Mouse (Mus musculus): Measurements from ENCODE around the gene Sstr2.

The Sstr2 gene

DNA sequence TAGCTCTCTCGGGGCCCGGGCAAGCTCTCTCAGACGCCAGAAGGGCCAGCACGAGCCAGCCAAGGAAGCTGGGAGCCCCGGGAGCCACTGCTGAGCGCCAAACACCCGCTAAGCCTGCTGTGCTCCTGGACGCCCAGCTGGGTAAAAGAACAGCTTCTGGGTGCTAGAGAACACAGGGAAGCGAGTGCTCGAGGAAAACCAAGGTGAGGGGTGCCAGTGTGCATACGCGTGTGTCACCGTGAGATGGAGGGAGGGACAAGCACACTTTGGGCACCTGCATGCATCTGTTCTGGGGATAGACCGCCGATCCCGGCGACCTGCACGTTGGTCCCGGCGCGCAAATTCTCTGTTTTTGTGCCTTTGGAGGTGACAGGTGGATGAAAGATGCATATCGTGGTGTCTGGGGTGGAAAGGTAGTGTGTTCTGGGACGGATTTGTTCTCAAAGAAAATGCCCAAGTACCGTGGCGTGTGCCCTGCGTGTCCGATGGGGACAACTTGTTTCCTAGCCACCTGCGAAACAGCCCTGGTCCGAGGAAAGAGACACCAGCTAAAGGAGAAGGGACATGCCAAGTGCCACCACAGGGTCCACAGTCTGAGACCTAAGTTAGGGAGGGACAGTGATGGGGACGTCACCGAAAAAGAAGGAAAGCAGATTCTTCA, 408 bp downstream of the Sstr2 start:
- no peak for DNase-seq (ENCODE audit: low read depth, low spot score)

DNA sequence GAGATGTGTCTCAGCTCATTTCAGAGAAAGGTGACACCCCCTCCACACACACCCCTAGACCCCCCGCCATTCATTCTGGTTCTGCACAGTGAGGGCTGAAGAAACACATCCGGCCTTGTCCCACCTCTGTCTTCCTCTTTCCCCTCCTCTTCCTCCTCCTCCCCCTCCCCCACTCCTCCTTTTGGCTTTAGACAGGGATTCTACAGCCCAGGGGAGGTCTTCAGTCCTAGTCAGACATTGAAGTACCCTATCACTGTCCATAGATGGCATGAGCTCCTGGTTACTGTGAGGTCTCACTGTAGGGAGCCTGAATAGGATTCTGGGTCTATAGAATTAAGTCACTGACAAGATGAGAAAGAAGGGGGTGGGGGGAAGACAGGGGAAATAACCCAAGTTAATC, 1.9 kb downstream of the Sstr2 start:
- DNase-seq (ENCODE audit: low read depth, low spot score) = no peak

DNA sequence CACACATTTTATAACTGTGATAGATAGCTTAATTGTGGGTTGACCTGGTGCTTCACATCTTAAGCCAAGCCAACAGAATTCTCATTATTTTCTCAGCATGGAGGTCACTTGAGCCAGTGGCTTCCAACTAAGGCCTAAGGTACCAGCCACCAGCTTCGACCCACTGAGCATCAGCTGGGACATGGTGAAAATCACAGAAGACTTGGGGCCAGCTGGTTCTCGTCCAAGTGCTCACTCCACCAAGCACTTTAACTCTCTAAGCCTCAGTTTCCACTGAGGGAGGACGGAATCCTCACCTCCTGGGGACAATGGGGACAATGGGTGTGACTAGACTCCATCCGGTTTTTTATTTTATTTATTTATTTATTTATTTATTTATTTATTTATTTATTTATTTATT, 2.9 kb downstream of the Sstr2 start:
- no peak for DNase-seq (ENCODE audit: low read depth, low spot score)

DNA sequence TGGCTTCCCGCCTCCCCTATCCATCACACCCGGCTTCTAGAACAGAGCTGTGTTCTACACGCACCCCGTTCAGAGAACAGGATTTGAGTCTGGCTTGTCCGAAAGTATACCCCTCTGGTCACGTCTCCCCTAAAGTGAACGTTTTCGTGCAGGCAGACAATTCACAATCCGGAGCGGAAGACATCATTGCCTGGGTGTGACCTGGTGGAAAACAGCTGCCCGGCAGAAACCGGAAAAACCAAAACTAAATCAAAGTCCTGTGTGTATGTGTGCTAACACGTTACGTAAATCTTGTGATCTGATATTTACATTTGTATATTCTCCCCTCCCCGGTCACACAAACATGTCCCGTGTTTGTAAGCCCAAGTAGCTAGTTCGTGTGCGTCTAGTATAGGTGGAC, 6.3 kb downstream of the Sstr2 start:
- DNase-seq (ENCODE audit: low read depth, low spot score) = no peak

DNA sequence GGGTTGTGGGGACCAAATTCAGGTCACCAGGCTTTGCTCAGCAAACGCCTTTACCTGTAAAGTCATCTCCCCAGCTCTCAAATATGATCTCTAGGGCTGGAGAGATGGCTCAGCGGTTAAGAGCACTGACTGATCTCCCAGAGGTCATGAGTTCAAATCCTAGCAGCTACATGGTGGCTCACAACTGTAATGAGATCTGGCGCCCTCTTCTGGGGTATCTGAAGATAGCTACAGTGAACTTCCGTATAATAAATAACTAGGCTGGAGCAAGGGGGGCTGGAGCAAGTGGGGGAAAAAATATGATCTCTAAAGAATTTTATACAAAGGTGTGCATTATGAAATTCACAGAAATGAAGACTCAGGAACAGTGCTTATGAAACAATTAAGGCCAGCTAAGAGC, 8.6 kb downstream of the Sstr2 start:
- peak; percentile 54 for DNase-seq (ENCODE audit: low read depth, low spot score)

DNA sequence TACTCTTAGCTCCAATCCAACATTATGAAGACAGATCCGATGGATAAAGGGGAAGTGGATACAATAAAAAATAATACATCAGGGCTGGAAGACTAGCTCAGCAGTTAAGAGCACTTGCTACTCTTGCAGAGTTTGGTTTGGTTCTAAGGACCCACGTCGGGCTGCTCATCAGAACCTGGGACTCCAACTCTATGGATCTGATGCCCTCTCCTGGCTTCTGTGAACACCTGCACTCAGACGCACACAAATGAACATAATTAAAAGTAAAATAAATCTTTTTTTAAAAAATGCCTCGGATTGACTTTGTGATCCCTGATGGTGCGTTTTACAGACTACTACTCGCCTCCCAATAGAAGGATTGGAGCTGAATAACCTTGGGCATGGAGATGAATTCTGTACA, 11.5 kb downstream of the Sstr2 start:
- DNase-seq (ENCODE audit: low read depth, low spot score) = peak; percentile 53

DNA sequence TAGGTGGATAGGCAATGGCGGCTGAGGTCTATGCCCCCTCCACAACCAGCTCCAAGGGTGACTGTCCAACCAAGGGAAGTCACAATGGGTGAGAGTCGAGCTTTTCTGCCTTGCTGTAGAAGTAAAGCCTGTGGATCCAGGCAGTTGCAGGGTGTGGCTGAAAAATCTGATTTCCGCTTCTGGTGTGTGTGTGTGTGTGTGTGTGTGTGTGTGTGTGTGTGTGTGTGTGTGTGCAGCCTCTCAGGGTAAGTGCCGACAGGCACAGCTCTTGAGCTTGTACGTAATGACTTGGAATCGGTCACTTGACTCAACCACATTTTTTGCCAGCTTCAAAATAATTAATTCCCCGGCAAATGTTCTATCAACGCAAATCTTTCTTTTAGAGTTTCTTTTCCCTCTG, 12.2 kb downstream of the Sstr2 start:
- no peak for DNase-seq (ENCODE audit: low read depth, low spot score)

DNA sequence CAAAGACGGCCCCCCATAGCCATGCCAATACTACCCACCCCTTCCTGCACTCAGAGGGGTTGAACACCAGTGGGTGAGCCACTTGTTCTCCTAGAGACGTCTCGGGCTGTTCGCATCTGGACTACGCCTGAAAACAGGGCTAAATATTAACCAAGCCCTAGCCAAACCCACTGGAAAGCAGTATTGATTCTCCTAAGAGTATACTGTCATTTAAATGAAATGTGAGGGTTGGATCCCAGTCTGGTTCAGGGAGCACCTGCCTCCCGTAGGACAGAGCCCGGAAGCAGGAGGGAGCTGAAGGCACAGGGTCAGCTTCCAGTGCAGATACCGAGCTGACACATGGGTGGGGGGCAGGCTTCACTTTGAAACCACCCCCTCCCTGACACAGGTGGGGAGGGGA, 12.7 kb downstream of the Sstr2 start:
- no peak for DNase-seq (ENCODE audit: low read depth, low spot score)

DNA sequence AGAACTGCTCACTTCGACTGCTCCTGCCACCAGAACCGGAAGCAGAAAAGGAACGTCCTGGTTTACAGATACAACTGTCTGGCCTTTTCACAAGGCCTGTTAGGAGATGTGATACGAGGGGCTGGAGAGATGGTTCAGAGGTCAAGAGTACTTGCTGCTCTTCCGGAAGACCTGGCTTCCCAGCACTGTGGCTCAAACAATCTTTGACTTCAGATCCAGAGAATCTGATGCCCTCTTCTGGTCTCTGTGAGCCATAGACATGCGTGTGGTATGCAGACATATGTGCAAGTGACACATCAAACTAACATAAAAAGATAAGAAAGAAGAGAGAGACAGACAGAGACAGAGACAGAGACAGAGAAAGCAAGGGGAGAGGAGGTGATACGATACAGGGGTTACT, 13.2 kb downstream of the Sstr2 start:
- no peak for DNase-seq (ENCODE audit: low read depth, low spot score)

DNA sequence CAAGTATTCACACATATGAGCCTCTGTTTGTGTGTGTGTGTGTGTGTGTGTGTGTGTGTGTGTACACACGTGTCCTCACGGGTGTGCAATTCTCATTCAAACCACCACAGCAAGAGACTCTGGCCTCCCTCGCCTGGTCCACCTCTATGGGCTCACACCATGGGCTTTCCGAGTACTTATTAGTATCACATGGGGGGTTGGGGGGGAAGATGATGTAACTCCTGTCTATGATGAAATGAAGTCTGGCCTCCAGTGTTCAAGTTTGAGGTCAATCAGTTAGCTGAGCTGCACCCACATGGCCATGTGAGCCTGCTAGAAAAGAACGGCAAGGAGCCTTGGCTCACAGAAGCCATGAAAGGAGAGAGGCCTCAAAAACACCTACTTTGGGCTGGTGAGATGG, 14.3 kb downstream of the Sstr2 start:
- no peak for DNase-seq (ENCODE audit: low read depth, low spot score)

DNA sequence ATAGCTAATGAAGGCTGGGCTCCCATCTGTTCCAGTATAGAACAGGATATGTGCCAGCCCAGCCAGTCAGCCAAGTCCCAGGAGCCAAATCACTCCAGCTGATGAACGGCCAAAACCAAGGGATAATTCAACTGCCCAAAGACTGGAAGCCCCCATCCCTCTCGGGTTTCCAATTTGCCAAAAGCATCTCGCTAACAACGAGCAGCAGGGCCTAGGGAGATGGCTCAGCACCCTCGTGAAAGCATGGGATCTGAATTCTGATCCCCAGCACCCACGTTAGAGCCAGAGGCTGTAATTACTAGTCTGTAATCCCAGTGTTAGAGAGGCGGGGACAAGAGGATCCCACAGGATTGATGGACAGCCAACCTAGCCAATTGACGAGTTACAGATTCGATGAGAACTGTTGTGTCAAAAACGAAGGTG, 15.6 kb downstream of the Sstr2 start:
- DNase-seq (ENCODE audit: low read depth, low spot score) = no peak

DNA sequence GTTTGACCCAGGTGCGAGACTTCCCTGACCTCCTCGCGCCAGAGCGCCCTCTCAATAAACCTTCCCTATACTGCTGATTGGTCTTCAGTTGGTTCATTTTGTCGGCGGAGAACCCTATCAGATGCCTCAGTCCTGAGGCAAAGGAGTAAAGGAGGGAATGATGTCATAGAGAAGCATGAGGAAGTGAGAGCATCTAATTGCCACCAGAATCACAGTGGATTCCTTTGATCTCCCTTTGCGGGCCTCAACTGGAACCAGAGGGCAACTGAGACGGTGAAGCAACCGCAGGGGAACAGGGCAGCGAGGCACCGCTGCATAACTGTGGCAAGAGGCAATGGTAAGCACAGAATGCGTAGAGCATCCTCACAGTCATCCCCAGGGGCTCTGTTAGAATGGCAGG, 19.5 kb downstream of the Sstr2 start:
- no peak for DNase-seq (ENCODE audit: low read depth, low spot score)

DNA sequence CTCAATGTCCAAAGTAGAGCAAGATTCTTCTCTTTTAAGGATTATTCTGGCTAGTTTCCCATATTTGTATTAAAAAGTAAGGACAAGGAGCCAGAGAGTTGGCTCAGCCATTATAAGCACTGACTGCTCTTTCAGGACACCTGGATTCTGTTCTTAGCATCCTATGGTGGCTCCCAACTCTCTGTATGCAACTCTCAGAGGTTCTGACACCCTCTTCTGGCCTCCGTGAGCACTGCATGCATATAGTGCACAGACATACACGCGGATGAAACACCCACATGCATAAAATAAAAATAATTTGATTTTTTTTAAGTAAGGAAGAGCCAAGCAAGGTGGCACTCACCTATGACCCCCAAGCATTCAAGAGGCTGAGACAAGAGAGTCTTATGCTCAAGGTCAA, 26.0 kb downstream of the Sstr2 start:
- DNase-seq (ENCODE audit: low read depth, low spot score) = no peak

DNA sequence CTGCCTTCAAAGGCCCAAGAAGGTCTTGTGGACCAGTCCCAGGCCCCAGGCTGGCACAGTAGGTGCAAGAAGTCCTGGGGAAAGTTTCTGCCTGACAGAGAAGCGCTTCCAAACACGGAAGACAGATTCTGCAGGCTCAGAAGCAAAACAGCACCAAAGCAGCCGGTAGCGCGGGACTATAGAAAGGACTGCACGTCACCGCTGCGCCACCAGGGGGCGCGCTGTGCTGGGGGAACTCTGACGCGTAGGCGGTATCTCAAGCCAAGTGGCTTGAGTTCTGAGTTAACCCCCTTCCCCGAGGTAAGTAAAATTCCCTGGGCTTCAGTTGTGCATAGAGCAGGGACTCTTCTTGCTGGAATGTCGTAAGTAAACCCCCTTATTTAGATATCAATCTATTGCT, 29.0 kb downstream of the Sstr2 start:
- peak; percentile 71 for DNase-seq (ENCODE audit: low read depth, low spot score)

DNA sequence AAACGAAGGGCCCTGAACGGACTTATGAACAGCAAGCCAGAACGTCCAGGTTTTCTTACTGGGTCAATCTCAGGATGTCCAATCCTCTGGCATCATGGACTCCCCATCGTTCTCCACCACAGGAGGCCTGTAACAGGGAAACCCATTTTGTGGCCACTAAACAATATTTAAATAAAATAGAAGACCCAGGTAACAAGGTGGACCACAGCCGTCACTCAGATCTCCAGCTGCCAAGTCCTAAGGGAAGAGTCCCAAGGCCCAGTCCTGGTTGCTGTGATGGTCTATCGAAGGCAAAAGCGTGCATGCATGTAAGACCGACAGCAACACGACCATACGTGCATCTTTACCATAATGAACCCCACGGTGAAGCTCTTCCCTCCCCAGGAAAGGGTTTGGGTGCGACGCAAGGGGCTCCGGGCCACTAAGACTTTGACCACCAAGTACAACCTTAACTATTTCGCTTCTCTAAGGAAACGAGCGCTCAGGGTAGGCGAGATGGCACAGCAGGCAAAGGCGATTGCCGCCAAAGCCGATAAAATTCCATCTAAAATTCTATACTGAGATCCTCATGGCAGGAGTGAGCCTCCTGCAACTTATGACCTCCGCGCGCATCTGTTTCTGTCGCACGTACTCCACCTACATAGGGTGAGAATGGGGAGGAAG, 29.7 kb downstream of the Sstr2 start, which contains the start of gene Cog1:
Gene Cog1, plus strand, starts transcription at position 480 of the 663 bp plus-strand sequence.
- DNase-seq (ENCODE audit: low read depth, low spot score) = no peak

DNA sequence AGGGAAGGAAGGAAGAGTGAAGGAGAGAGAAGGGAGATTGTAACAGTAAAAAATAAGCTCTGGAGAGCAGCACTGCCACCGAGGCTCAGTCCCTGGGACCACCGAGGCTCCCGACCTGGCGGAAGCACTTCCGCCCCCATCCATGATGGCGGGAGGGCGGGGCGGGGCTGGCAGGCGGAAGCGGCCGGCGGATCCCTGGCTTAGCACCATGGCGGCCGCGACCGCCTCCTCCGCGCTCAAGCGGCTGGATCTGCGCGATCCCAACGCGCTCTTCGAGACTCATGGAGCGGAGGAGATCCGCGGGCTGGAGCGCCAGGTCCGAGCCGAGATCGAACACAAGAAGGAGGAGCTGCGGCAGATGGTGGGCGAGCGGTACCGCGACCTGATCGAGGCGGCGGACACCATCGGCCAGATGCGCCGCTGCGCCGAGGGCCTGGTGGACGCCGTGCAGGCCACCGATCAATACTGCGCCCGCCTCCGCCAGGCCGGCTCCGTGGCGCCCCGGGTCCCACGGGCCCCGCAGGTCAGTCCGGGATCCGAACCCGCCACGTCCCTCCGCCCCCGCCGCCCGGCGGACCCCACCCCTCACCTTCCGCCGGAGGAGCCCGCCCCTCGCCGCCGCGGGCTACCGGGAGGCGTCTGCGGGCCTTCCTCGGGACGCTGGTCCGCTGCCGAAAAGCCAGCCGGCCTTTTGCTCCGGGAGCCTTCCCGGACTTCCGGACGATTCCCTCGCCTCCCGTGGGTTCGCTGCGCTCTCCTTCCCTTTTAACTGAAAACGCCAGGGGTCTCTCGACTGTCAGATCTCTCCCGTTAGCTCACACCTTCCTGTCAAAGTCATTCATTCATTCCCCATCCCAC, 30.4 kb downstream of the Sstr2 start, which contains the start of gene Slc39a11:
Gene Slc39a11, minus strand, starts transcription at position 727 of the 858 bp plus-strand sequence.
- DNase-seq (ENCODE audit: low read depth, low spot score) = peak; percentile 71

DNA sequence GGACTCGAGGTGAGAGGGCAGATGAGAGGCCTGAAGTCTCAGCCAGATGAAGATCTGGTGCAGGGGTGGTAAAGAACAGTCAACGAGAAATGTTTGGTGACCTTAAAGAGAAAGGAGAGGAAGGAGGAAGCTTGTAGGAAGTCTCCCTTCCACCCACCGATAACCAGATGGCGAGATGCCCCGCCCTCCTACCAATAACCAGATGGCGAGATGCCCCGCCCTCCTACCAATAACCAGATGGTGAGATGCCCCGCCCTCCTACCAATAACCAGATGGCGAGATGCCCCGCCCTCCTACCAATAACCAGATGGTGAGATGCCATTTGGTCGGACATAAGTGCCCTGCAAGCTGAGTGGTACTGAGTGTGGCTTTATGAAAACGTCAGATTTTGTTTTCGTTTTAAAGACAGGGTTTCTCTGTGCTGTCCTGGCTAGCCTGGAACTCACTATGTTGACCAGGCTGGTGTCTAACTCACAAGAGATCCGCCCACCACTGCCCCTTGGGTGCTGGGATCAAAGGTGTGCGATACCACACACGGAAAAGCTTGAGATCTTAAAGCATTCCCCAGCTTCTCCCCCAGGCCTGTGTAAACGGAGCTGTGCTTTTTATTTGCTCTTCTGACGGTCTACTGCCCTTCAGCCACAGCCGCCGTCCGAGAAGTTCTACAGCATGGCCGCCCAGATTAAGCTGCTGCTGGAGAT, 32.2 kb downstream of the Sstr2 start:
- no peak for DNase-seq (ENCODE audit: low read depth, low spot score)

DNA sequence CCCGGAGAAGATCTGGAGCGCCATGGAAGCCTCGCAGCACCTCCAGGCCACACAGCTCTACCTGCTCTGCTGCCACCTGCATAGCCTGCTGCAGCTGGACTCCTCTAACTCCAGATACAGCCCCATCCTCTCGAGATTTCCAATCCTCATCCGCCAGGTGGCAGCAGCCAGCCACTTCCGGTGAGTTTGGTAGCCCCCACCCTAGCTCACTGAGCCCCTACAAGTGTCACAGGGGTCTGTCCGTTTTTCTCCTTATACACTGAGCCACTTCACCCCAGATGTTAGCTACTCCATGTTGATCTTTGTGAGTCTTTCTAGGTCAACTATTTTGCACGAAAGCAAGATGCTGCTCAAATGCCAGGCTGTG, 32.7 kb downstream of the Sstr2 start:
- DNase-seq (ENCODE audit: low read depth, low spot score) = no peak

DNA sequence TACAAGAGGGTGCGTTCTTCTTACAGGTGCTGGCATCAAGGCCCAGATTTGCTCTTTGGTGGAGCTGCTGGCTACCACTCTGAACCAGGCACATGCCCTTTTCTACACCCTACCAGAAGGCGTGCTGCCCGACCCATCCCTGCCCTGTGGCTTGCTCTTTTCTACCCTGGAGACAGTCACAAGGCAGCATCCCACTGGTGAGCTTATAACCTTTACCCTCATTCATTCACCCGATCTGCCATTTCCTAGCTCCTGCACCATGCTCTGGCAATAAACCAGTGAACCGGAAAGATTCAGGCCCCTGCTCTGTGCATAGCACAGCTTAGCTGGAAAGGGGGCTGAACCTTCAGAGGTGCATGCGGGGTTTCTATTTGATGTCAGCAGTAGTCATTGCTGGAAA, 33.4 kb downstream of the Sstr2 start:
- DNase-seq (ENCODE audit: low read depth, low spot score) = no peak

DNA sequence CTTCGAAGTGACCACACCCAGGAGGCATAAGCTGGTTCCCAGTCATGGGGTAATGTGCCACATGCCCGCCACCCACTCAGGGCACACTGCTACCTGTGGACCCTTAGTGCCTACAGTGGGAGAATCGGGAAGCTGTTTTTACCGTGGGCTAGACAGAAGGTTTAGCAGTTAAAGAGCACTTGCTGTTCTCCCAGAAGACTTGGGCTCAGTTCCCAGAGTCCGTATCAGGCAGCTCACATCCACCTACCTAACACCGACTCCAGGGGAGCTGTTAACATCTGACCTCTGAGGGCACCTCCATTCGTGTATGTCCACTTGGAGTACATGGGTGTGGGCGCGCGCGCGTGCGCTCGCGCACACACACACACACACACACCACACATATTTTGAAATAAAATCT, 35.0 kb downstream of the Sstr2 start:
- no peak for DNase-seq (ENCODE audit: low read depth, low spot score)

DNA sequence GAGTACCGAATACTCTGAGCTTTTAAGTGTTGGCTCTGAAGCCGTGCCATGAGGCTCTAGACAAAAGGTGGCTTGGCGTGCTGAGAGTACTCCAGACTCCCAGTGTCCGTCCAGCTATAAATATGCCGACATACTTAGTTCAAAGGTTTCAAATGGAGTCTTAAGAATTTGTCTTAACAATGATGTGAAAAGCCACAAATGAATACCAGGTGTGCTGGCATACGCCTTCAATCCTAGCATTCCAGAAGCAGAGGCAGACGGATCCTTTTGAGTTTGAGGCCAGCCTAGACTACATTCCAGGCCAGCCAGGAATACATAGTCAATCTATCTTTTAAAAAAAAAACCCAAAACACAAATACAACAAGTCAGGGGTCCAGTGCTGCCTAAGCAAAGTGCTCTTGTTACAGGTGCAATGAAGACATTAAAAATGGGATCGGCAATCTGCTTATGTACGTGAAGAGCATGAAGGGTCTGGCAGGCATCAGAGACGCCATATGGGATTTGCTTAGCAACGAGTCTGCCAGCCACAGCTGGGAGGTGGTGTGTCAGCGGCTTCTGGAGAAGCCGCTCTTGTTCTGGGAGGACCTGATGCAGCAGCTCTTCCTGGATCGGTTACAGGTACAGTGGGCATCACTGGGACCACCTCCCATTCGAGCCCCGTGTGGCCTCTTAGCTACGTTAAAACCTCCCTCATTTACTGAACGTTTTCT, 35.6 kb downstream of the Sstr2 start:
- DNase-seq (ENCODE audit: low read depth, low spot score) = peak; percentile 70
